ENCODE assay signal across 8 mouse cellular contexts in genomic region chr10:105714844-105715243, GRCm38 (mm10).
DNase-seq lines count a peak whose midpoint lies in the region; ATAC-seq and TF ChIP-seq lines count a peak whose summit lies in the region.

No protein-coding gene starts in this region.

- peak in 1 of 2 experiments; percentile 21 for DNase-seq in cerebellum, adult 2 months
- DNase-seq in liver = peak; percentile 6
- peak; percentile 1 for DNase-seq in c-Kit-negative CD71-positive TER-119-positive erythroid progenitor cells, embryonic 14.5 days (ENCODE audit: low read depth, low spot score)
- DNase-seq in induced T-regulatory cell, adult 2 months (ENCODE audit: low read depth) = peak; percentile 33
- DNase-seq in right cerebral cortex, postnatal 10 days (ENCODE audit: low spot score in 2 of 2) = peak; percentile 26 to 50
- DNase-seq in spleen, adult 18-20 months = no peak

- H3K4me3 ChIP-seq in cerebellum, adult 2 months (replicated peaks; ENCODE audit: insufficient read depth, low read depth, low read length) = no peak overlapping the region
- H3K4me3 ChIP-seq in liver, embryonic 12.5 days = no peak overlapping the region

- H3K36me3 ChIP-seq in liver, embryonic 12.5 days = no peaks in the 10 kb centered on the region

- H3K4me2 ChIP-seq in liver, embryonic 12.5 days = no peak overlapping the region

- H3K9ac ChIP-seq in liver, embryonic 12.5 days = no peak overlapping the region

- no peaks in the 10 kb centered on the region for H3K4me1 ChIP-seq in cerebellum, adult 2 months (ENCODE audit: control insufficient read depth, insufficient read depth, low read length)
- H3K4me1 ChIP-seq in liver, embryonic 12.5 days = no peaks in the 10 kb centered on the region

- peak; percentile 34; the same call in 1 of the 2 replicates for TF ChIP-seq CTCF in cerebellum, adult 2 months (IDR thresholded peaks at IDR 0.05; ENCODE audit: borderline replicate concordance, insufficient read depth, low read depth, low read length)

- no peak for TF ChIP-seq POLR2A in cerebellum, adult 2 months (IDR thresholded peaks at IDR 0.05; ENCODE audit: borderline replicate concordance, insufficient read depth, low read length)

- 7% methylated on average over 6 of the region's 6 CpGs for WGBS in cerebellum, adult 2 months
- 6% methylated on average over 6 of the region's 6 CpGs for WGBS in liver, embryonic 12.5 days (ENCODE audit: insufficient replicate concordance)

- ATAC-seq in cerebellum, adult (ENCODE audit: insufficient number of reproducible peaks, low FRiP score, low TSS enrichment) = no peak
- ATAC-seq in liver, embryonic 12.5 days = no peak

- H3K27me3 ChIP-seq in cerebellum, adult 2 months (ENCODE audit: control insufficient read depth, insufficient read depth, low read length) = no peaks in the 10 kb centered on the region
- H3K27me3 ChIP-seq in liver, embryonic 12.5 days (replicated peaks) = no peaks in the 10 kb centered on the region

- no peak overlapping the region for H3K27ac ChIP-seq in cerebellum, adult 2 months (ENCODE audit: insufficient read depth, low read length)
- no peak overlapping the region for H3K27ac ChIP-seq in liver, embryonic 12.5 days

- no peaks in the 10 kb centered on the region for H3K9me3 ChIP-seq in liver, embryonic 12.5 days (replicated peaks)

Comparison
In these comparisons a context has a peak if more than half of its experiments do, and no peak if none do; other contexts are left out.
1. DNase-seq: peak in liver (single experiment), c-Kit-negative CD71-positive TER-119-positive erythroid progenitor cells, embryonic 14.5 days (single experiment), induced T-regulatory cell, adult 2 months (single experiment) and right cerebral cortex, postnatal 10 days (2 of 2); none in spleen, adult 18-20 months (0 of 2).